Mouse (Mus musculus) spleen, adult 2 months (tissue): ENCODE results near the gene Ptprn2. TPM values are rescaled to one million over a fixed set of nuclear protein-coding genes. Genes with fewer than 3 reads are reported as not detected.

ENCODE experiments used
- DNase-seq, 2 experiments: peaks; one replicate each; pipeline versions ENCODE4 v3.0.0 to v3.0.0-alpha.2; 2012 to 2021; ENCODE audit warnings: low spot score in 2 of 2, low read depth in 1 of 2
- H3K27ac ChIP-seq: fragments of 200-500 bp; 2 replicates; pipeline ENCODE4 v1.5.1; 2012; ENCODE audit warnings: low read length, inconsistent platforms; ENCODE audit not compliant: insufficient read depth
- H3K27me3 ChIP-seq: fragments of 200-500 bp; 2 replicates; pipeline ENCODE4 v1.6.1; 2012; ENCODE audit warnings: mild to moderate bottlenecking, moderate library complexity, low read length, inconsistent platforms; ENCODE audit not compliant: control insufficient read depth, insufficient read depth
- H3K36me3 ChIP-seq: fragments of 200-500 bp; 2 replicates; pipeline ENCODE4 v1.6.1; 2012; ENCODE audit warnings: mild to moderate bottlenecking, low read length, inconsistent platforms; ENCODE audit not compliant: control insufficient read depth, insufficient read depth
- H3K4me1 ChIP-seq: fragments of 200-500 bp; 2 replicates; pipeline ENCODE4 v1.6.1; 2011; ENCODE audit warnings: inconsistent platforms; ENCODE audit not compliant: control insufficient read depth, insufficient read depth, insufficient read length
- H3K4me3 ChIP-seq: fragments of 200-500 bp; 2 replicates; pipeline ENCODE4 v1.5.1; 2011; ENCODE audit warnings: mild to moderate bottlenecking, inconsistent platforms; ENCODE audit not compliant: insufficient read depth, insufficient read length; ENCODE audit errors: extremely low read depth
- CTCF ChIP-seq: fragments of 200-500 bp; IDR thresholded peaks from 2 replicates; pipeline ENCODE4 v1.5.1; 2011; ENCODE audit warnings: mild to moderate bottlenecking, inconsistent platforms; ENCODE audit not compliant: insufficient read depth, insufficient read length, insufficient replicate concordance; ENCODE audit errors: extremely low read depth
- POLR2A ChIP-seq: fragments of 200-500 bp; IDR thresholded peaks from 2 replicates; pipeline ENCODE4 v1.6.1; 2011; ENCODE audit warnings: low read depth, low read length, inconsistent platforms
- WGBS: fragments of 180-500 bp; shearing (Covaris S2); methylation state at CpG from one replicate; pipeline ENCODE4 v1.1.7; 2018; 5-methylcytosine and 5-hydroxymethylcytosine counted together
- polyA plus RNA-seq: library from polyadenylated mRNA; depleted of rRNA; stranded (reverse); fragments of >200 nt; gene quantifications from 2 replicates; pipeline ENCODE4 v1.2.3, GENCODE M21; 2012

Gene Ptprn2
- polyA plus RNA-seq, 1 experiment: 0.96 TPM

- Histone ChIP-seq H3K27ac (no peak overlapping the region), H3K36me3 (no peaks in the 10 kb centered on the region), H3K4me3 (no peak overlapping the region), H3K27me3 (no peaks in the 10 kb centered on the region), H3K4me1 (no peaks in the 10 kb centered on the region)
- no peak for TF ChIP-seq POLR2A
- no peak for TF ChIP-seq CTCF
- no peak for DNase-seq
- 91% methylated on average over 6 of the region's 6 CpGs for WGBS
These were observed 225.6 kb downstream of the Ptprn2 start for GRCm38 (mm10) chr12:116711133-116711532.

- no peak for DNase-seq
- Histone ChIP-seq H3K27me3 (no peaks in the 10 kb centered on the region), H3K36me3 (no peaks in the 10 kb centered on the region), H3K4me3 (no peak overlapping the region), H3K4me1 (no peaks in the 10 kb centered on the region), H3K27ac (no peak overlapping the region)
- TF ChIP-seq CTCF (no peak), POLR2A (no peak)
These were observed 227.6 kb downstream of the Ptprn2 start for GRCm38 (mm10) chr12:116713096-116713495.

- 85% methylated on average over 2 of the region's 2 CpGs for WGBS
- Histone ChIP-seq H3K4me3 (no peak overlapping the region), H3K27ac (no peak overlapping the region), H3K36me3 (no peaks in the 10 kb centered on the region), H3K4me1 (no peaks in the 10 kb centered on the region), H3K27me3 (no peaks in the 10 kb centered on the region)
- TF ChIP-seq POLR2A (no peak), CTCF (no peak)
- DNase-seq: no peak
These were observed 235.5 kb downstream of the Ptprn2 start for GRCm38 (mm10) chr12:116721062-116721461.

GRCm38 (mm10) chr12:116740141-116740540 lies 254.6 kb downstream of the Ptprn2 start:
- no peak overlapping the region for H3K27ac ChIP-seq
- TF ChIP-seq CTCF (no peak), POLR2A (no peak)
- WGBS: 90% methylated on average over 5 of the region's 5 CpGs
- no peaks in the 10 kb centered on the region for H3K4me1 ChIP-seq
- no peaks in the 10 kb centered on the region for H3K36me3 ChIP-seq
- no peak for DNase-seq
- H3K4me3 ChIP-seq: no peak overlapping the region
- no peaks in the 10 kb centered on the region for H3K27me3 ChIP-seq

GRCm38 (mm10) chr12:116741300-116741699 lies 255.8 kb downstream of the Ptprn2 start:
- H3K27me3 ChIP-seq: no peaks in the 10 kb centered on the region
- H3K4me3 ChIP-seq: no peak overlapping the region

GRCm38 (mm10) chr12:116746401-116746800 lies 260.9 kb downstream of the Ptprn2 start:
- Histone ChIP-seq H3K36me3 (no peaks in the 10 kb centered on the region), H3K27me3 (no peaks in the 10 kb centered on the region), H3K27ac (no peak overlapping the region), H3K4me3 (no peak overlapping the region), H3K4me1 (no peaks in the 10 kb centered on the region)
- DNase-seq: no peak
- TF ChIP-seq POLR2A: no peak
- 83% methylated on average over 2 of the region's 2 CpGs for WGBS

More at GRCm38 (mm10) chr12:116741300-116741699, 255.8 kb downstream of the Ptprn2 start:
- H3K36me3 ChIP-seq: no peaks in the 10 kb centered on the region
- H3K4me1 ChIP-seq: no peaks in the 10 kb centered on the region
- no peak for DNase-seq
- no peak for TF ChIP-seq CTCF
- TF ChIP-seq POLR2A: no peak
- no peak overlapping the region for H3K27ac ChIP-seq

- H3K4me3 ChIP-seq: no peak overlapping the region
- WGBS: 85% methylated on average over 1 of the region's 1 CpGs
- no peak for TF ChIP-seq CTCF
- TF ChIP-seq POLR2A: no peak
- no peaks in the 10 kb centered on the region for H3K36me3 ChIP-seq
- H3K27me3 ChIP-seq: no peaks in the 10 kb centered on the region
- no peak overlapping the region for H3K27ac ChIP-seq
- H3K4me1 ChIP-seq: no peaks in the 10 kb centered on the region
- DNase-seq: no peak
These were observed 267.3 kb downstream of the Ptprn2 start for GRCm38 (mm10) chr12:116752784-116753183.

GRCm38 (mm10) chr12:116763961-116764360 lies 278.4 kb downstream of the Ptprn2 start:
- no peak overlapping the region for H3K4me3 ChIP-seq
- no peaks in the 10 kb centered on the region for H3K36me3 ChIP-seq
- H3K4me1 ChIP-seq: no peaks in the 10 kb centered on the region
- no peak for TF ChIP-seq CTCF
- TF ChIP-seq POLR2A: no peak
- no peak for DNase-seq
- no peak overlapping the region for H3K27ac ChIP-seq
- no peaks in the 10 kb centered on the region for H3K27me3 ChIP-seq
